Mouse (Mus musculus) heart, adult 11 months (tissue): ENCODE results near the gene Hist4h4.

ENCODE experiments used
- DNase-seq: peaks from one replicate; pipeline ENCODE4 v3.0.0; 2022

The Hist4h4 gene

DNA sequence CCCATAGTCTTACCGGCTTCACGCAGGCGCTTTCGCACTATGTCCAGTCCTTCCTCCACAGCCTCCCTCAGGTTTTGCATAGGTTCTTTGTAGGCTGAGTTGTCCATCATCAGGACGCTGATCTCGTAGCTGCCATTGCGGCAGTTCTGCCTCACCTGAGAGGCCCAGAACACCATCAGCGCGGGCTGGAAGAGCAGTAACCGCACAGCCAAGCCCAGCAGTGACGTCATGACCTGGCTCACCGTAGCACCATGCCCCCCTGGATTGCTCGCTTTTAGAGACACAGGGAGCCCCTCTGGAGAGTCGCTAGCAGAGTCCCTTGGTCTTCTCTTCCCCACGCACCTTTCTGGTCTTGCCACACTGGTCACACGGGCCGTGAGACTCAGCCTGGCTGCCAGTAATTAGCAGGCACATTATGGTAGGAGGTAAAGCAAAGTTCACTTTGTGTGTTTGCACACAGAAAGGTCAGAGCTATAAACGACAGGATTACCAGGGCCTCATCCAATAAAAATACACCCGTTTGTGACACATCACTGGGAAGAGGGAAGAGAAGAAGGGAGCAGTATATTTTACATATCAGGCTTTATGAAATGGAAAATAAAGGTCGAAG lies 22.7 kb downstream of the Hist4h4 start, which contains the start of gene Gucy2c:
TSS of gene Gucy2c (minus strand) at position 389 of the 610 bp plus-strand sequence.
- DNase-seq: no peak

DNA sequence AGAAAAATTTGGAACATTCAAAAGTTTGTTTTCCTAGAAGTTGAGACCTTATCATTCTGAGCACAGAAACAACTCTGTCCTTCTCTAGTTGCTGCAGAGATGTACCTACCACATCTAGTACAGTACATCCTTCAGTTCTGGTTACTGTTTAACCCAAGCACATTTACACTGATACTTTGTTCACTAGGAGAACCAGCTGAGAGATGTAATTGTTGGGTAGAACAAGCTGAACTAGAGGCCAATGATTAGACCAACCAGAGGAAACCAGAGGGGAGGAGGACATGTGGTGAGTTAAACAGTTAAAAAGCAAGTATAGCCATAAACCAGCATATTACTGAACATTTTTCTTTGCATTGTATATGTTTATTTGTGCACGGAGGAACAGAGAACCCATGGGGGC lies 27.8 kb downstream of the Hist4h4 start:
- DNase-seq: no peak

DNA sequence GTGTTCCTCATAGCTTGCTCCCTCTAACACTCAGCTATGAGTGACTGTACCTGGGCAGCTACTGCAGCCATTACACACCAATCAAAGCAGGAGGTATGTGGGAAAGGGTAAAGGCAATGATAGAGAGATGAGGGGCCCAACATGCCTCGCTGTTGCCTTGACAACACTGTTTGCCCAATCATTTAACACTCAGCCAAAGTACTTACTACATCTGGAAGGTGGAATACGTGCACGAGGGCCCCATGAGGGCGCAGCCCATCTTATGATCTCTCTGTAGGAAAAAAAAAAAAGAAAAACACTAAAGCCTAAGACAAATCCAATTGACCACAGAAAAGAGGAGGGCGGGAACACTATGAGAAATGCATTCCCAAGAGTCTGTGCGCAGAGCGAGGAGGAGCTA lies 34.4 kb downstream of the Hist4h4 start:
- no peak for DNase-seq

DNA sequence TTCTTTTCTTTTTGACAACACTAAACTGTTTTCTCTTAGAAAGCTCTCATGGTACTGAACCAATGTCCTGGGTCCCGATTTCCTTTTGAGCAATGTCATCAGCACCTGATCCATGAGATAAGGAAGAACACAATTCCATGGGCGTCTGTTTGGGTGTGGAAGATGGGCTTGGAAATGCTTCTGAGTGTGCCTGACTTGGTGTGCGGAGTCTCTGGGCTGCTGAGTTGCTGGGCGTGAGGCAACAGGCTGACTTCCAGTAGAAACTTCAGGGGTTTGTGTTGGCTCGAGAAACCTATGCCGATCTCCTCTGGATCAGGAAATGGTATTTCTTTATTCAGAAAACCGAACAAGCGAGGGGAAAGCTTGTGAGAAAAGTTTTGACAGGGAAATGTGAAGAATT lies 35.1 kb downstream of the Hist4h4 start:
- DNase-seq: no peak

DNA sequence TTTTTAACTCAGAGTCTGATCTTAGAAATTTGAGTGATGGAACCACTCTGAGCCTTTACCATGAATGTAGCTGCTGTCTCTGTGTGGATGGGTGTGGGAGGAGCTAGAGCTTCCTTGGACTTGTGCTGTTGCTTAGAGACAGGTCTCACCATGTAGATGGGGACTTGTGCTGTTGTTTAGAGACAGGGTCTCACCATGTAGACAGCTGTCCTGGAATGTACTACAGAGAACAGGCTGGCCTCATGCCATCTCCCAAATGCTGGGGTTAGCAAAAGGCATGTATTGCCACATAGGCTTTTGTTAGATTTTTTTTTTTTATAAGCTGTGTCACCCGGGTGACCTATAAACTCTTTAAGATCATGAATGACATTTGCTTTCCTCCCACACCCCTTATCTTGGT lies 40.3 kb downstream of the Hist4h4 start:
- no peak for DNase-seq
